Mouse (Mus musculus): ENCODE data around the gene Tsnax.

DNA sequence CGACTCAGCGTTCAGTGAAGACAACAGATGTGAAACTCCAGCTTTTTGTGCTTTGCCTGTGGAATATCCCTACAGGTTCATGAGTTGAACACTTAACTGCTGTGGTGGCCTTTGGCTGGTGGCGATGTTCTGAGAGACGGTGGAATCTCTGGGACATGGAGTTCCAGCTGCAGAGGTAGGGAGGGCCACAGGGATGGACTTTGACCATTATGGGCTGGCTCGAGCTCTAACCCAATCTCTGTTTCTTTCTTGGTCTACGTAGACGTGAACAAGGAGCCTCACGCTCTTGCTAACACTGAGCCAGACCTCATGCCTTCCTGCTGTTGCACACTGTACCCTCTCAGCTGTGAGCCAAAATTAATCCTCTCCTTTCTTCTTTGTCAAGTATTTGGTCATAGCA, 47.8 kb upstream of the Tsnax start:
- TF ChIP-seq CTCF (IDR thresholded peaks at IDR 0.05; ENCODE audit: insufficient read depth, low read length) (no peak), POLR2A (IDR thresholded peaks at IDR 0.05; ENCODE audit: borderline replicate concordance, extremely low read depth, low read depth, low read length) (no peak)

All from lung, adult 2 months (tissue).